Mouse (Mus musculus): ENCODE data around the gene Sp6. TPM values are rescaled to one million over a fixed set of nuclear protein-coding genes. Genes with fewer than 3 reads are reported as not detected.

Gene Sp6
- polyA plus RNA-seq, 1 experiment, result 1.4 TPM

GRCm38 (mm10) chr11:97017696-97018582 is 4.7 kb downstream of the Sp6 start:
- peaks cover 11% of the 10 kb centered on the region; the same call in 1 of the 2 replicates for H3K27me3 ChIP-seq (ENCODE audit: control insufficient read depth, insufficient read depth, low read length)
- TF ChIP-seq POLR2A (IDR thresholded peaks at IDR 0.05; ENCODE audit: borderline replicate concordance, insufficient read depth, low read length) (no peak), CTCF (IDR thresholded peaks at IDR 0.05; ENCODE audit: borderline replicate concordance, insufficient read depth, low read depth, low read length) (no peak)
- H3K4me3 ChIP-seq (replicated peaks; ENCODE audit: insufficient read depth, low read depth, low read length), result no peak overlapping the region
- no peak overlapping the region for H3K27ac ChIP-seq (ENCODE audit: insufficient read depth, low read length)
- DNase-seq, result no peak
- no peaks in the 10 kb centered on the region for H3K4me1 ChIP-seq (ENCODE audit: control insufficient read depth, insufficient read depth, low read length)
- 2% methylated on average over 36 of the region's 36 CpGs for WGBS

- H3K4me3 ChIP-seq (replicated peaks; ENCODE audit: insufficient read depth, low read depth, low read length), result no peak overlapping the region
- peaks cover 11% of the 10 kb centered on the region; the same call in 1 of the 2 replicates for H3K27me3 ChIP-seq (ENCODE audit: control insufficient read depth, insufficient read depth, low read length)
- DNase-seq, result no peak
- H3K4me1 ChIP-seq (ENCODE audit: control insufficient read depth, insufficient read depth, low read length), result no peaks in the 10 kb centered on the region
- TF ChIP-seq POLR2A (IDR thresholded peaks at IDR 0.05; ENCODE audit: borderline replicate concordance, insufficient read depth, low read length) (no peak), CTCF (IDR thresholded peaks at IDR 0.05; ENCODE audit: borderline replicate concordance, insufficient read depth, low read depth, low read length) (no peak)
- no peak overlapping the region for H3K27ac ChIP-seq (ENCODE audit: insufficient read depth, low read length)
- WGBS, result 2% methylated on average over 66 of the region's 68 CpGs
These were observed 5.6 kb downstream of the Sp6 start for GRCm38 (mm10) chr11:97018583-97019344.

- TF ChIP-seq POLR2A (IDR thresholded peaks at IDR 0.05; ENCODE audit: borderline replicate concordance, insufficient read depth, low read length) (no peak), CTCF (IDR thresholded peaks at IDR 0.05; ENCODE audit: borderline replicate concordance, insufficient read depth, low read depth, low read length) (no peak)
- Histone ChIP-seq H3K27ac (ENCODE audit: insufficient read depth, low read length) (no peak overlapping the region), H3K27me3 (ENCODE audit: control insufficient read depth, insufficient read depth, low read length) (peaks cover 11% of the 10 kb centered on the region; the same call in 1 of the 2 replicates), H3K4me1 (ENCODE audit: control insufficient read depth, insufficient read depth, low read length) (no peaks in the 10 kb centered on the region), H3K4me3 (replicated peaks; ENCODE audit: insufficient read depth, low read depth, low read length) (no peak overlapping the region)
- 11% methylated on average over 13 of the region's 13 CpGs for WGBS
- no peak for DNase-seq
These were observed 6.1 kb downstream of the Sp6 start for GRCm38 (mm10) chr11:97019345-97019708.

GRCm38 (mm10) chr11:97021121-97021765 is 8.0 kb downstream of the Sp6 start:
- H3K4me3 ChIP-seq (replicated peaks; ENCODE audit: insufficient read depth, low read depth, low read length), result no peak overlapping the region
- H3K4me1 ChIP-seq (ENCODE audit: control insufficient read depth, insufficient read depth, low read length), result no peaks in the 10 kb centered on the region
- 1% methylated on average over 27 of the region's 27 CpGs for WGBS
- peaks cover 8% of the 10 kb centered on the region; the same call in 1 of the 2 replicates for H3K27me3 ChIP-seq (ENCODE audit: control insufficient read depth, insufficient read depth, low read length)
- H3K27ac ChIP-seq (ENCODE audit: insufficient read depth, low read length), result no peak overlapping the region
- TF ChIP-seq POLR2A (IDR thresholded peaks at IDR 0.05; ENCODE audit: borderline replicate concordance, insufficient read depth, low read length) (no peak), CTCF (IDR thresholded peaks at IDR 0.05; ENCODE audit: borderline replicate concordance, insufficient read depth, low read depth, low read length) (no peak)
- DNase-seq, result no peak

- peak; percentile 70 to 77 for DNase-seq
- peak overlapping the region; percentile 62 for H3K4me3 ChIP-seq (replicated peaks; ENCODE audit: insufficient read depth, low read depth, low read length)
- WGBS, result under 1% methylated on average over 50 of the region's 50 CpGs
- no peak overlapping the region for H3K27ac ChIP-seq (ENCODE audit: insufficient read depth, low read length)
- H3K4me1 ChIP-seq (ENCODE audit: control insufficient read depth, insufficient read depth, low read length), result no peaks in the 10 kb centered on the region
- TF ChIP-seq CTCF (IDR thresholded peaks at IDR 0.05; ENCODE audit: borderline replicate concordance, insufficient read depth, low read depth, low read length) (peak; percentile 66), POLR2A (IDR thresholded peaks at IDR 0.05; ENCODE audit: borderline replicate concordance, insufficient read depth, low read length) (no peak)
- H3K27me3 ChIP-seq (ENCODE audit: control insufficient read depth, insufficient read depth, low read length), result peaks cover 6% of the 10 kb centered on the region; the same call in 1 of the 2 replicates
These were observed 8.8 kb downstream of the Sp6 start for GRCm38 (mm10) chr11:97021873-97022484.

GRCm38 (mm10) chr11:97024977-97025376 is 11.8 kb downstream of the Sp6 start:
- DNase-seq, result no peak
- TF ChIP-seq POLR2A (IDR thresholded peaks at IDR 0.05; ENCODE audit: borderline replicate concordance, insufficient read depth, low read length) (no peak), CTCF (IDR thresholded peaks at IDR 0.05; ENCODE audit: borderline replicate concordance, insufficient read depth, low read depth, low read length) (no peak)
- WGBS, result 74% methylated on average over 10 of the region's 10 CpGs
- Histone ChIP-seq H3K4me1 (ENCODE audit: control insufficient read depth, insufficient read depth, low read length) (no peaks in the 10 kb centered on the region), H3K4me3 (replicated peaks; ENCODE audit: insufficient read depth, low read depth, low read length) (no peak overlapping the region), H3K27me3 (ENCODE audit: control insufficient read depth, insufficient read depth, low read length) (no peaks in the 10 kb centered on the region; the same call in 1 of the 2 replicates), H3K27ac (ENCODE audit: insufficient read depth, low read length) (no peak overlapping the region)

Data from cerebellum, adult 2 months (tissue).